In genomic region chr4:115476051-115476450, GRCm38 (mm10) we compare ENCODE assay signal across 17 mouse cellular contexts. TPM values are rescaled to one million over a fixed set of nuclear protein-coding genes. Genes with fewer than 3 reads are reported as not detected.
A peak's percentile ranks its signal among the peaks of the same experiment; 100 is the strongest.
DNase-seq lines count a peak whose midpoint lies in the region; ATAC-seq and TF ChIP-seq lines count a peak whose summit lies in the region.
"Not testable (repeated sequence)": the region's sequence is repeated elsewhere in the genome, so short reads cannot be mapped to it uniquely, and the experiment has no call there.
"Had no signal": no experiment of that assay in that cellular context is flagged by ENCODE, and none has a peak within 500 bp of the region (broad histone marks: within the 10 kb centered on the region; RNA-seq: fewer than 3 reads in every experiment).

No protein-coding gene starts in this region.

- not testable (repeated sequence) for H3K4me1 ChIP-seq in E14TG2a.4 (replicated peaks; ENCODE audit: low read depth, low read length); embryonic facial prominence, embryonic 14.5 days (ENCODE audit: control insufficient read depth, insufficient read depth, low read length); heart, adult 2 months (ENCODE audit: control insufficient read depth, insufficient read depth, low read length); stomach, embryonic 14.5 days (ENCODE audit: control insufficient read depth, insufficient read depth, low read length)

- H3K27ac ChIP-seq in embryonic facial prominence, embryonic 14.5 days (replicated peaks; ENCODE audit: low read depth, low read length); heart, adult 2 months; stomach, embryonic 14.5 days (ENCODE audit: low read length): not testable (repeated sequence)

- not testable (repeated sequence) for H3K4me3 ChIP-seq in E14TG2a.4 (replicated peaks; ENCODE audit: low read length); embryonic facial prominence, embryonic 14.5 days (ENCODE audit: low read depth, low read length); heart, adult 2 months; stomach, embryonic 14.5 days (ENCODE audit: low read depth, low read length)

- H3K79me2 ChIP-seq in heart, adult 2 months (replicated peaks; ENCODE audit: control insufficient read depth, insufficient read depth, low read length), result not testable (repeated sequence)

- H3K27me3 ChIP-seq in E14TG2a.4 (ENCODE audit: insufficient read depth, low read length); embryonic facial prominence, embryonic 14.5 days (replicated peaks; ENCODE audit: control insufficient read depth, insufficient read depth, low read length); heart, adult 2 months (ENCODE audit: control insufficient read depth, insufficient read depth, low read length); stomach, embryonic 14.5 days (ENCODE audit: control insufficient read depth, insufficient read depth, low read length): not testable (repeated sequence)

- intact Hi-C loops in heart, adult 2 months (cut with DNase I), result loop anchor here (2.0 kb wide), 1 partner anchor 71 kb away; no protein-coding TSS in a partner anchor

- H3K4me2 ChIP-seq in embryonic facial prominence, embryonic 14.5 days (ENCODE audit: low read depth, low read length); stomach, embryonic 14.5 days (replicated peaks; ENCODE audit: low read depth, low read length): not testable (repeated sequence)

- peak; percentile 27 for DNase-seq in adrenal gland, postnatal 14 days
- DNase-seq in embryonic facial prominence, embryonic 14.5 days (ENCODE audit: low spot score), result peak; percentile 4
- DNase-seq in heart, adult 2 months, result peak; percentile 40 to 50
- peak; percentile 57 for DNase-seq in kidney, adult 18-20 months
- DNase-seq in left cerebral cortex, adult 18-20 months (ENCODE audit: low spot score in 2 of 2), result peak; percentile 6 to 8

- not testable (repeated sequence) for H3K36me3 ChIP-seq in E14TG2a.4 (ENCODE audit: insufficient read depth, low read length); embryonic facial prominence, embryonic 14.5 days (ENCODE audit: control insufficient read depth, insufficient read depth, low read length); heart, adult 2 months (ENCODE audit: control insufficient read depth, insufficient read depth, low read length); stomach, embryonic 14.5 days (ENCODE audit: control insufficient read depth, insufficient read depth, low read length)

- not testable (repeated sequence) for TF ChIP-seq EP300 in heart, adult 2 months (IDR thresholded peaks at IDR 0.05; ENCODE audit: insufficient read depth, low read depth, low read length)

- not testable (repeated sequence) for H3K9me3 ChIP-seq in E14TG2a.4 (ENCODE audit: low read length); embryonic facial prominence, embryonic 14.5 days (ENCODE audit: control insufficient read depth, low read length); stomach, embryonic 14.5 days (ENCODE audit: control insufficient read depth, low read depth, low read length)

- 0 out of 2 replicates have a peak, but pooled peaks have one; percentile 7 for TF ChIP-seq CTCF in E14TG2a.4 (conservative IDR thresholded peaks at IDR 0.05; ENCODE audit: low read length)
- peak; percentile 69 for TF ChIP-seq CTCF in heart, adult 2 months (IDR thresholded peaks at IDR 0.05)

- not testable (repeated sequence) for H3K9ac ChIP-seq in embryonic facial prominence, embryonic 14.5 days (ENCODE audit: low read depth, low read length); heart, adult 2 months (ENCODE audit: low read depth, low read length); stomach, embryonic 14.5 days (replicated peaks; ENCODE audit: low read depth, low read length)

- not testable (repeated sequence) for ATAC-seq in embryonic facial prominence, embryonic 14.5 days (ENCODE audit: low read depth)
- ATAC-seq in megakaryocyte, adult 5-6 weeks (ENCODE audit: poor library complexity, severe bottlenecking), result peak; percentile 56
- ATAC-seq in stomach, embryonic 14.5 days (ENCODE audit: insufficient number of reproducible peaks, insufficient read depth, low FRiP score, low read depth), result 0 out of 2 replicates have a peak, but pooled peaks have one; percentile 33

- not testable (repeated sequence) for TF ChIP-seq POLR2A in heart, adult 2 months (IDR thresholded peaks at IDR 0.05; ENCODE audit: insufficient read depth, low read depth, low read length)

RNA-seq across cellular contexts. Expression of gene Cyp4a14, which starts 19.9 kb away (rescaled TPM):
- total RNA-seq in adrenal gland, postnatal 14 days (2021), result 2.8 and 25.3 TPM in 2 replicates
- not detected in 2 replicates for polyA plus RNA-seq in embryonic facial prominence, embryonic 14.5 days (2014; fragmentation: Nextera tagmentation; extraction: Ambion mirVana)
- not detected for total RNA-seq in heart, adult 2 months (2021)
- polyA plus RNA-seq in heart, adult 2 months (2012; rRNA removed), result 0.32 TPM in 1 of 2 replicates, not detected in the other
- not detected for total RNA-seq in left cerebral cortex, adult 18-20 months (2021)
- not detected in 2 replicates for total RNA-seq in megakaryocyte, adult 5-6 weeks (2015)
- not detected in 2 replicates for total RNA-seq in megakaryocyte, adult 5-6 weeks (2017)
- not detected in 2 replicates for polyA plus RNA-seq in stomach, embryonic 14.5 days (2014; fragmentation: Nextera tagmentation; extraction: Ambion mirVana)
- total RNA-seq: layer of hippocampus, adult 8-10 months; left cerebral cortex, postnatal 25 days had no signal
- polyA plus RNA-seq: C2C12; heart, embryonic 12.5 days; hindbrain, embryonic 15.5 days; liver, embryonic 13.5 days; midbrain, embryonic 15.5 days; neural tube, embryonic 13.5 days; Patski had no signal

RNA-seq across cellular contexts. Expression of gene Cyp4a30b, which starts 23.6 kb away (rescaled TPM):
- total RNA-seq in adrenal gland, postnatal 14 days (2021), result not detected in 2 replicates
- not detected in 2 replicates for polyA plus RNA-seq in embryonic facial prominence, embryonic 14.5 days (2014; fragmentation: Nextera tagmentation; extraction: Ambion mirVana)
- not detected for total RNA-seq in heart, adult 2 months (2021)
- polyA plus RNA-seq in heart, adult 2 months (2012; rRNA removed), result not detected in 2 replicates
- not detected for total RNA-seq in left cerebral cortex, adult 18-20 months (2021)
- not detected in 2 replicates for total RNA-seq in megakaryocyte, adult 5-6 weeks (2015)
- total RNA-seq in megakaryocyte, adult 5-6 weeks (2017), result not detected in 2 replicates
- not detected in 2 replicates for polyA plus RNA-seq in stomach, embryonic 14.5 days (2014; fragmentation: Nextera tagmentation; extraction: Ambion mirVana)
- total RNA-seq: layer of hippocampus, adult 8-10 months; left cerebral cortex, postnatal 25 days had no signal
- polyA plus RNA-seq: C2C12; heart, embryonic 12.5 days; hindbrain, embryonic 15.5 days; liver, embryonic 13.5 days; midbrain, embryonic 15.5 days; neural tube, embryonic 13.5 days; Patski had no signal

RNA-seq across cellular contexts. Expression of gene Cyp4a10, which starts 42.0 kb away (rescaled TPM):
- 0.53 and 1.3 TPM in 2 replicates for total RNA-seq in adrenal gland, postnatal 14 days (2021)
- not detected in 2 replicates for polyA plus RNA-seq in embryonic facial prominence, embryonic 14.5 days (2014; fragmentation: Nextera tagmentation; extraction: Ambion mirVana)
- total RNA-seq in heart, adult 2 months (2021), result under 1 TPM in 1 of 2 experiments, not detected in 1; 0.21 TPM
- 0.41 TPM in 1 of 2 replicates, not detected in the other for polyA plus RNA-seq in heart, adult 2 months (2012; rRNA removed)
- not detected for total RNA-seq in left cerebral cortex, adult 18-20 months (2021)
- total RNA-seq in megakaryocyte, adult 5-6 weeks (2015), result not detected in 2 replicates
- not detected in 2 replicates for total RNA-seq in megakaryocyte, adult 5-6 weeks (2017)
- polyA plus RNA-seq in stomach, embryonic 14.5 days (2014; fragmentation: Nextera tagmentation; extraction: Ambion mirVana), result not detected in 2 replicates
- total RNA-seq: layer of hippocampus, adult 8-10 months; left cerebral cortex, postnatal 25 days had no signal
- polyA plus RNA-seq: C2C12; heart, embryonic 12.5 days; hindbrain, embryonic 15.5 days; liver, embryonic 13.5 days; midbrain, embryonic 15.5 days; neural tube, embryonic 13.5 days; Patski had no signal

Comparison
In these comparisons a context has a peak if more than half of its experiments do, and no peak if none do; other contexts are left out.
1. DNase-seq: peak in every context shown above with its lines; median percentile 57 in kidney, adult 18-20 months; 45 in heart, adult 2 months; 27 in adrenal gland, postnatal 14 days; 7 in left cerebral cortex, adult 18-20 months; 4 in embryonic facial prominence, embryonic 14.5 days.